Mouse (Mus musculus) spleen, postnatal 4 days (tissue): ENCODE measurements around the gene Apobec2.

ENCODE experiments used
- DNase-seq, 2 experiments: peaks; one replicate each; pipeline ENCODE4 v3.0.0; 2022; ENCODE audit warnings: low spot score in 2 of 2

Apobec2 gene

GRCm38 (mm10) chr17:48437421-48437911, 4.7 kb upstream of the Apobec2 start:
- DNase-seq, result no peak

DNA sequence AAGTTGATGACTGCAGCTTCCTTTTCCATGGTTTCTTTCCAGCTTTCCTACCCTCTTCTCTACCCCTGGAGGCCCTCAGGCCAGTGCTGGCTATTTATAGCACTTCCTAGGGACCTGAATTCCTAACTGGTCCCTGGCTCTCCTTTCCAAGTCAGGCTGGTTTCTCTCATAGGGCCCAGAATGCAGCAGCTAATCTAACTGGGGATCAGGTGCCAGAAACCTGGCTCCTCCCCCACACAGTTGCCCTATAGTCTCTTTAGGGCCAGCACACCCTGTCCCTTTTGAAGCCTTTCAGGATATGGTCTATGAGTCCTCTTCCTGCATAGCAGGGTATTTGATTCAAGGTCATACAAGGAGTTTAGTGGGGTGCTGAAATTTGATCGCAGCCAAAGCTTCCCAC, 3.8 kb upstream of the Apobec2 start:
- DNase-seq, result no peak

- no peak for DNase-seq
Observed at GRCm38 (mm10) chr17:48434479-48434878, 1.7 kb upstream of the Apobec2 start.

DNA sequence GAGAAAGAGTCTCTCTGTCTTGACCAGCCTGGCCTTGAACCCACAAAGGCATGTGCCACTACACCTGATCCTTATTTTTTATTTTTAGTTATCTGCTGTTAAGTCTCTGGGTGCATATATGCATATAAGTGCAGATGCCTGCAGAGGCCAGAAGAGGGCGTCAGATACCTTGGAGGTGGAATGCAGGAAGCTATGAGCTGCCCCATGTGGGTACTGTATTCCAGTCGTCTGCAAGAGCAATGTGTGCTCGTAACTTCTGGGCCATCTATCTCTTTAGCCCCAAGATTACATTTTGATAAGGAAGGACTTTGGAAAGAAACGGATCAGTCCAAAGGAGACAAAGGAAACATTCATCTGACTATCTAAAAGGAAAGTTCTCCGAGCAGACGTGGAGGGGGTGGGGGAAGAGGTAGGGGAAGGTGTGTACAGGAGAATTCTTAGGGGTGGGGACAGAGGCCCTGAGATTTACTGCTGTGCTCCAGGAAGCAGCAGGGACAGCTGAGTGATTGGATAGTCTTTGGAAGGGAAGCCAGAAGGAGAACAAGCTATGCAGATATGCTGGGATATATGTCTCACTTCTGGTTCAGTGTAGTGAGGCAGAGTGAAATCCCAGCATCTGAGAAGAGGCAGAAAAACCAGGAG, 1.1 kb upstream of the Apobec2 start:
- DNase-seq, result no peak

DNA sequence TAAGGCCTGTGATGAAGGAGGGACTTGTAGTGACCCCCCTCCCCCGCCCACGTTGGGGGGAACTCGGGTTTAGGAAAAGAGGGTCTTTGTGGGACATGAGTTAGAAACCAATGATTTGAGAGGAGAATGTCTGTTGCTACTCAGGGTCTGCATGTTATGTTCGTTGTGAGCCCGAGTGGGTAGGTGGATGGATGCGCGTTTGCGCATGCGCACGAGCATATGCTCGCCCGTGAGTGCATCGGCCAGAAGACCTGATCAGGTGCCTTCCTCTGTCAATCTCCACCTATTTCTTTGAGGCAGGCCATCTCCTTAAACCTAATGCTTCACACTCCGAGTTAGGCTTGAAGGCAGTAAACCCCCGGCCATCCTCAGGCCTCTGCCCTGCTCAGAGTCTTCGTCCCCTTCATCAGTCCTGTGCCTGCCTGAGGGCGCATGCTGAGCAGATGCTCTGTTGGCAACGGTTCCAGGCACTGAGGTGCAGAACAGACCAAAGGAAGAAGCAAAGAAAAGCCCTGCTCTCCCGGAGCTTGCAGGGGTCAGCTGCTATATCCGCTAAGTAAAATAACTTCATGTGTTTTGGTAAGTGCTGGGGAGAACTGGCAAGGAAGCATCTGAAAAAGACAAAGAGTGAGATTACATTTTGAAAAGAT, 401 bp upstream of the Apobec2 start:
- no peak for DNase-seq

GRCm38 (mm10) chr17:48431054-48431453, 1.7 kb downstream of the Apobec2 start:
- DNase-seq, result no peak

DNA sequence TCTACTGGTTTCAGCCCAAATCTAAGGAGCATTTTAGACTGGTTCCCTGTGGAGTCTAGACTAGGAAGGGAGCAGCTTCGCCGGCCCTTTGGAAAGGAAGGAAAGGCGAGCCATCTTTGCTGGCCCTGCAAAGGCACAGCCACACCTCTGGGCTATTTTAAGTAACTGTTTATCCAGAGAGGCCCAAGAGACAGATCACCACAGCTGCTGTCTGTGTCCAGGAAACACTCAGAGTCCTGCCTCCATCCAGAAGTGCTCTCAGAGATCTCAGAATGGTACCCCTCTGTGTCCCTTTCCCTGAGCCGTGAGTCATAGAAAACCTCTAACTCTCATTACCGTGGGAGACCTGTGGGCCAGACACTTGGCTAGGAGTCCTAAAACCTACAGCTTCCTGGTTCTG, 2.3 kb downstream of the Apobec2 start:
- DNase-seq, result no peak

GRCm38 (mm10) chr17:48427852-48428530, 4.7 kb downstream of the Apobec2 start:
- DNase-seq, result peak; percentile 43 to 76

DNA sequence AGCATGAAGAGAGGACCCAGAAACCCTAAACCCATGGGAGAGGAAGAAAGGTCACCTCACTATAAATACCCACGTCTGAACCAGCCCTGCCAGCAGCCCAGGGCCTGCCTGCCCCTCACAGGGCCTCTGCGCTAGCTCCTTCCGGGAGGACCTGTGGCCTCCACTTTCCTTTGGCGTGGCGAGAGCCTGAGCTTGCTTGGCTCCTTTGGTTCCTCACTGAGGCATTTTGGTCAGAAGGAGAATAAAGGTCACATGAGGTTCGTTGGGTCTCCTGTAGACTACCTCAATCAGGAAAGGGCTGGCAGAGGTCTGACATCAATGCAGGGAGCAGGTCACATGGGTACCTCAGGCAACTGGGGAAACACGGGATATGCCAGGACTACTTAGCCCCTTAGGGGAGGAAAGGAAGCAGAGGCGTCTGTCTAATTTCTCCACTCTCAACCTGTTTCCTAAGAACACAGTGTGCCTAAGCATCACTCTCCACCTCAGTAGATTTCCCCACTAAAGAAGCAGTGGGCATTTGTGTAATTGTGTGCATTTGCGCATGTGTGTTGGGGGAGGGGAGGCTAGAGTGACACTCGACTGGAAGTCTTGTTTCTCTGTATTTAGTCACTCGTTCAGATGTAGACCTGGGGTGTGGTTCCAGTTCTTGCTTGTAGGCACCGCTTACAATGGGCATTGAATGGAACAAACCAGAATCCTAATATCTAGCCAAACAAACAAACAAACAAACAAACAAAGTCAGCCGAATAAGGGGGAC, 5.6 kb downstream of the Apobec2 start:
- DNase-seq, result no peak

DNA sequence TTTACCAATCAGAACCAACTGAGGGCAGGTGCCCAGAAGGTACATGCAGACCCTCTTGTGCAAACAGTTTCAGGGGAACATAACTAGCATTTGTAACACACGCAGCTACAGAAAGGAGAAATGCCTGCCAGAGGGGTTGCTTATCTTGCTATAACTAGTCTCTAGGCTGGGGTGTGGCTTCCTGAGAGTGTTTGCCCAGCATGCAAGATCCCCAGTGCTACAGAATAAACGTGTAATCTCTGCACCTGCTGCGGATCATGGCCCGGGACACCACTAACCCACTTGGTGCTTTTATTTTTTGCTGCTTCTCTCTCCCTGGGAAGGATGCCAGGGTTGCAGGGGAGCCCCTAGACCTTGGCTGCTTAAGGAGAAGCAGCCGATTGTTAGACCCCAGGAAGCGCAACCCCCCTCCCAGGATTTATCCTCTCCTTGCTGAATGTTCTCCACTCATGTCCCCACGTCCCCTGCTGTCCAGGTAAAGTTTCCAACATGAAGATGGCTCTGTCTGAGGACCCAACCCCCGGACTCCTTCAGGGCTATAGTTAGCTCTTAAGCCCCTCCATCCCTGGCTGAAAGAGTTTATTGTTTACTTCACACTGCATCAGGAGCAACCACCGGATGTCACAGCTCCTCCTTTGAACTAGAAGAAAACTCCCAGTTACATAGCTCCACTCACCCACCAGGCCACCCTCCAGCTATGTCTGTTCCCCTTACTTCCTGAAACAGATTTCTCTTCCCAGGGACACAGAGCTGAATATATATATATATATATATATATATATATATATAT, 6.7 kb downstream of the Apobec2 start:
- DNase-seq, result peak in 1 of 2 experiments; percentile 58

GRCm38 (mm10) chr17:48424237-48424636, 8.5 kb downstream of the Apobec2 start:
- DNase-seq, result no peak

DNA sequence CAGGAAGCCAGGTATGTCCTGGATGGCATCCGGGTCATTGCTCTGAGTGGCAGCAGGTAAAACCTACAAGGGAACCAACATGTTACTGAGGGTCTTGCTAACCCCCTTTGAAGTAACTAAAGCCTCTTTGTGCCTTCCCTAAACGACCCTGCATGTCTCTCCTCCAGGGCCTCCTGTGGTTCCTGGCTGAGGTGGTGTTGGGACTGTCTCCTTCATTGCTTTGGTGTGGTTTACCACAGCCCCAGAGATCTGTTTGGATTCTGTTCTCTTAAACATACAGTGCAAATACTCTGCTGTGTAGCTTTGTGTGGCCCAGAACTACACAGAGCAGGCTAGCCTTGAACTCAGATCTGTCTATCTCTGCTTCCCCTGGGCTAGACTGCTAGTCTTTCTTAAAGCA, 13.2 kb downstream of the Apobec2 start:
- no peak for DNase-seq

DNA sequence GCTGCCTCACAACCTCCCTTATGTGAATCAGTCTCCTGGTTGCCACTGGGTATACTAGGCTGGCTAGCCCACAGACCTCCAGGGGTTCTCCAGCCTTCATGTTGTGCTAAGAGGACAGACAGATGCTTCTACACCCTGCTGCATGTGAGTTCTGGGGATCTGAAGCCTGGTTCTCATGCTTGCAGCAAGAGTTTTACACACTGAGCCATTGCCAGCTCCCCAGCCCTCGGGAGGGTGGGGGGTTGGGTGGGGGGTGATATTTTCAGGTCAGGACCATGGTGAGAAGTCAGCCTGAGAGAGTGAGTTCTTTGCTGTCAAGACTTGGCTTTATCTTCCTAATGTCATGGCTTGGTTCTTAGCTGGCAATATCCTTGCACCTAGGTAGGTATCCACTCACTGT, 13.9 kb downstream of the Apobec2 start:
- DNase-seq, result no peak

DNA sequence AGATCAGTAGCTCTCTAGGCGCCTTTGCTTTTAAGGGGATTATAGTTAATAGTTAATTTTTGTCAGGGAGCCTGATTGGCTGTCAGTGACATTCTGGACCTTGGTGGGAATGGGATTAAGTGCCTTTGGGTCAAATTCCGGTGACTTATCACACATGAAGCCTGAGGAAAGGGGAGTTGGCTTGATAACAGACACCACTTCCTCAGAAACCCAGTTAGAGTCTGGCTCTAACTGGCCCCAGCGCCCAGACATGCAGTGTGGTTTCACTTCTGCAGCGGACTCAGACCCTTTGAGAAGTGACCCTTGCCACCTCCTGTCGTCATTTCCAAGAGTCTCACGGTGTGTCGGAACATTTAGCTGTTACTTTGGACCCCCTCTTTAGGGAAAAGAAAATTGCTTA, 14.6 kb downstream of the Apobec2 start:
- DNase-seq, result peak in 1 of 2 experiments; percentile 23

GRCm38 (mm10) chr17:48417521-48417920, 15.2 kb downstream of the Apobec2 start:
- DNase-seq, result no peak

- DNase-seq, result peak; percentile 66 to 84
Observed at GRCm38 (mm10) chr17:48416425-48417195, 16.1 kb downstream of the Apobec2 start.

DNA sequence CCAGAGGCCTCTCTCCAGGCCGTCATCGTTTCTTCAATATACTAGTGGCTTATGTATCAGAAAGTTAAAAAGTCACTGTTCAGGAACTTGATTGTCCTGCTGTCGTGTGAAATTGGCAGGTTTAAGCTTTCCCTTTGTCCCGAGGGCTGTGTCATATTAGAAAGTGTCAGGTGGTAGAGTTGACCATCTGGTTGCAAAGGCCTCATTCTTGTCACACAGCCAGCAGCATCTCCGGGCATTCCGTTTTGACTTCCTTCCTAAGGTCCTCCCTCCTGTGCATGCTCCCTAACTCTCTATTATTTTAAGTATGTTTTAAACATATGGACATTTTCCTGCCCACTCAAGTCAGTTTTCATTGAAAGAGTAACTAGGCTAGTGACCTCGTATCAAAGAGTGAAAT, 16.7 kb downstream of the Apobec2 start:
- no peak for DNase-seq

GRCm38 (mm10) chr17:48411241-48411640, 21.5 kb downstream of the Apobec2 start:
- DNase-seq, result no peak

DNA sequence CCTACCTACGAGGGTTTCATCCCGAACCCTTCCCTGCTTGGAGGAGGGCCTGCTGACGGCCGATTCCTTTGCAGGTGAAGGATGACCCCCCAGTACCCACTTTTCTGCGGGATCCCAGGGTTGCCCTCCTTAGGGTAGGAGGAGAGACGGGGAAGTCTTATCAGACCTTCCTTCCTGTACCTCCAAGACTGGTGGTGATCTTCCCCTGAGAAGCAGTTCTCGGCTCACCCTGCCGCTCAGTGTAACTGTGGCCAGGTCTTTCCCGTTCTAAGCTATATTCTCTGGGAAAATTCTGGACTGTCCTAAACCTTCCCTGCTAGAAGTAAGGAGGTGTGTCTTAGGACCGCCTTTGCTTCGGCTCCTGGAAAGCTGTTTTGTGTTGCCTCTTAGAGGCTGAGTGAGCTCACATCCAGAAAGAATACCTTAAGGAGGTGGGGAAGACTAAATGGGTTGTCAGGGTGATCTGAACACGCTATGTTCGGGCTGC, 22.4 kb downstream of the Apobec2 start:
- DNase-seq, result no peak
